ENCODE assay signal across 8 mouse cellular contexts in genomic region chr3:121427520-121427908, GRCm38 (mm10). TPM values are rescaled to one million over a fixed set of nuclear protein-coding genes. Genes with fewer than 3 reads are reported as not detected.
DNase-seq lines count a peak whose midpoint lies in the region; ATAC-seq lines count a peak whose summit lies in the region.

No protein-coding gene starts in this region.

- H3K4me1 ChIP-seq in hindbrain, embryonic 15.5 days (replicated peaks) = peaks cover 43% of the 10 kb centered on the region

- DNase-seq in ZHBTc4 (ENCODE audit: low read depth, low spot score) = peak; percentile 86
- DNase-seq in cerebellum, postnatal 25 days = peak; percentile 40 to 47
- peak; percentile 31 to 54 for DNase-seq in frontal cortex, postnatal 36 days (ENCODE audit: low spot score in 2 of 2)
- peak; percentile 31 for DNase-seq in left cerebral cortex, adult 11 months (ENCODE audit: low spot score)
- DNase-seq in lung, postnatal 14 days = peak; percentile 73
- peak; percentile 28 to 44 for DNase-seq in right cerebral cortex, adult 2 months (ENCODE audit: low spot score in 2 of 2)

- no peaks in the 10 kb centered on the region for H3K36me3 ChIP-seq in hindbrain, embryonic 15.5 days

- peak overlapping the region; percentile 96 for H3K9ac ChIP-seq in hindbrain, embryonic 15.5 days

- WGBS in hindbrain, embryonic 15.5 days = 0% methylated on average over 13 of the region's 13 CpGs

- H3K27me3 ChIP-seq in hindbrain, embryonic 15.5 days = no peaks in the 10 kb centered on the region

- no peaks in the 10 kb centered on the region for H3K9me3 ChIP-seq in hindbrain, embryonic 15.5 days

- peak overlapping the region; percentile 76 for H3K4me2 ChIP-seq in hindbrain, embryonic 15.5 days

- peak; percentile 75 for ATAC-seq in hindbrain, embryonic 15.5 days (ENCODE audit: low FRiP score, low read depth)
- ATAC-seq in erythroid progenitor cell, adult 5-6 weeks (replicated peaks; ENCODE audit: low FRiP score, poor library complexity, severe bottlenecking) = no peak

- peak overlapping the region; percentile 91 for H3K4me3 ChIP-seq in hindbrain, embryonic 15.5 days

- peak overlapping the region; percentile 96 for H3K27ac ChIP-seq in hindbrain, embryonic 15.5 days (replicated peaks)

RNA-seq across cellular contexts. Expression of gene Cnn3, which starts 1.2 kb away (rescaled TPM):
- 423 and 447 TPM in 2 replicates for polyA plus RNA-seq in hindbrain, embryonic 15.5 days (2015; fragmentation: Nextera tagmentation; extraction: Ambion mirVana)
- 9.7 and 41.1 TPM in 2 replicates for total RNA-seq in erythroid progenitor cell, adult 5-6 weeks (2015; ENCODE audit: low replicate concordance)
- total RNA-seq in erythroid progenitor cell, adult 5-6 weeks (2017; ENCODE audit: low replicate concordance) = 13.6 and 36.1 TPM in 2 replicates

Comparison
In these comparisons a context has a peak if more than half of its experiments do, and no peak if none do; other contexts are left out.
1. DNase-seq: peak in every context shown above with its lines; median percentile 86 in ZHBTc4; 73 in lung, postnatal 14 days; 44 in cerebellum, postnatal 25 days; 42 in frontal cortex, postnatal 36 days; 36 in right cerebral cortex, adult 2 months; 31 in left cerebral cortex, adult 11 months.